Mouse (Mus musculus): ENCODE results near the gene Colq.

DNA sequence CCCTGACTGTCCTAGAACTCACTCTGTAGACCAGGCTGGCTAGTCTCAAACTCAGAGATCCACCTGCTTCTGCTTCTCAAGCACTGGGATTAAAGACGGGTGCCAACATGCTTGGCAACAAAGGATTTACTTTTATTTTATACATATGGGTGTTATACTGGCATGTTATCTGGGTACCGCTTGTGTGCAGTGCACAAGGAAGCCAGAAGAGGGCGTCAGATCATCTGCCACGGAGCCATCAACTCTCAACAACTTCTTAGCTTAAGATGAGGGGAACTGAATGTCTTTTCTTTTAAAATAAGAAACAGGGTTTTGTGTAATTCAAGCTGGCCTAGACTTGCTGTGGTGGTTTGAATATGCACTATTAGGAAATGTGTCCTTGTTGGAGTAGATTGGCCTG lies 20.8 kb upstream of the Colq start:
- TF ChIP-seq EP300 (IDR thresholded peaks at IDR 0.05; ENCODE audit: low read depth): no peak
- TF ChIP-seq CTCF (IDR thresholded peaks at IDR 0.05; ENCODE audit: low read depth): peak; percentile 46; the same call in 1 of the 2 replicates

Measured in liver, embryonic 14.5 days (tissue).